Mouse (Mus musculus) 3T3-L1 (cell line): ENCODE measurements around the gene Gns.
A peak's percentile ranks its signal among the peaks of the same experiment; 100 is the strongest.

Source experiments
- DNase-seq: peaks from one replicate; pipeline ENCODE4 v3.0.0-alpha.2; 2015; ENCODE audit warnings: low read depth, low spot score

Gns gene

DNA sequence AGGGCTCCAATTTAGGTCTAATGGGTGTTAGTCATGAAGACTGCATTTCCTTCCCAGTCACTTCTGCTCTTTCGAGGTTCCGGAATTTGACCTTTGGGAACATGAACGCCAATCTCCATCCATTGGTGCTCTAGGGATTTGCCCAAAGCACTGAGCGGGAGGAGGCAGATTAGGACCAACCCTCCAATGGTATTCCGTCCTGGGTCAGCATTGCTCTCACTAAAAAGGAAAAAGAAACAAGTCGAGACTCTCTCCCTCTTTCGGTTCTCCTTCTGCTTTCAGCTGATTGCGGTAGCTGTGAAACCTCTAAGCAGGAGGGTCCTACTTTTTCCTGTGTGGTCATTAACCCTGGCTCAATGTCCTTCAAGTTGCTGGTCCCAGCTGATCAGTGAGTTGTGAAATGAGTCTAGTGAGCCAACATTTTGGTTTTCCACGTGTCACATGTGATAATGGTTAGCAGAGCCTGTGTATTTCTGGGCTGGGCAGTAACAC is 937 bp downstream of the Gns start:
- DNase-seq = peak; percentile 69

DNA sequence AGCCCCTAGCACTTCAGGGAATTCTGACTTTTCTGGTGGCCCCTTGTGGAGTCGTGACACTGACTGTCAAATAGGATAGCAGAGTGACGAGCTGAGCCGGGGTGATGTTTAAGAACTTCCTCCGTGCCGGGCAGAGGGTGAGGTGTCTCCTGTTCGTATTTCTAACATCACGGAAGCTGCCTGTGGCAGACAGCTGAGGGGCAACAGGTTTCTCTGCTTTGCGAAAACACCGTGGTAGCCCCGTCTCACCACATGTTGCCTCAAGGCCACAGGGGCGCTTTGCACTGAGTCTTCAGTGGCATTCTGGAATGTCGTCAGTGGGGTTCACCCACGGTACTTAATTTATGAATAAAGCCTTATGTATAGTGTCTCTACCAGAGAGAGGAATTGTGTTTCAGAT is 2.4 kb downstream of the Gns start:
- no peak for DNase-seq

DNA sequence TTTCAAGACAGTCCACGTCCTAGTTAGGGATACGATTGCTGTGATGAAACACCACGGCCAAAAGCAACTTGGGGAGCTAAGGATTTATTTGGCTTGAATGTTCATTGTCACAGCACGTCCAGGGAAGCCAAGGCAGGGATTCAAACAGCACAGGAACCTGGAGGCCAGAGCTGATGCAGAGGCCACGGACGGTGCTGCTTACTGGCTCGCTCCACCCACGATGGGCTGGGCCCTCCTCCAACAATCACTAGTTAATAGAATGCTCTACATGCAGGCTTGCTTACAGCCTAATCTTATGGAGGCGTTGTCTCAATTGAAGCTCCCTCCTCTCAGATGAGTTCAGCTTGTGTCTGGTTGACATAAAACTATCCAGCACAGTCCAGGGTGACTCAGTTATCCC is 2.9 kb downstream of the Gns start:
- DNase-seq = no peak

DNA sequence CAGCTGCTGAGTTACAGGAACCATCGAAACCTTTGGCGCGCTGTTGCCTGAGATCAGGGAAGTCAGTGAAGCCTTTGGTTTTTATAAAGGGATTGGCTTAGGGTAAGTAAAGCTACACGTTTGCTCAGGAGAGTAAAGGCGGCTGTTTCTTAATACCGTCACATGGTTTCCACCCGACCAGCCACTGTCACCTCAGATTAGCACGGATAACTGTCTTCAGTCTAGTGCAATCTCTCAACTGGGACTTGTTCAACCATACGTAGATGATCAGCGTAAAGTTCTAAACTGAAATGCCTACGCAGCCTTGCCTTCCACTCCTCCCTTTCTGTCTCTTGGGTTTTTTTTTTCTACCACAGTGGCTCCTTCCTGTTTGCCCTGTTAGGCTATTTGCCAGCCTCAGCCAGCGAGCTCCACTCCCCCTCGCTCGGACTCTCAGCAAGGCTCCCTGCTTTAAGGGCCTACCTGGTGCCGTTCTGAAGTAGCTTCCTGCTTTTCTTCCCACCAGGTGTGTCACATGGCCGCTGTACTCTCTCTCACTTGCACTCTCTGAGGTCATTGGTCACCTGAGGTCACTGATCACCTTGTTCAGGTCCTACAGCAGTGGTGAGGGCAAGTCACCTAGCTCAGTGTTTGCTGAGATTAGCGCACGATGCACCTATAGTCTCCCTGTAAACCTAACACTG is 4.0 kb downstream of the Gns start:
- DNase-seq = no peak

DNA sequence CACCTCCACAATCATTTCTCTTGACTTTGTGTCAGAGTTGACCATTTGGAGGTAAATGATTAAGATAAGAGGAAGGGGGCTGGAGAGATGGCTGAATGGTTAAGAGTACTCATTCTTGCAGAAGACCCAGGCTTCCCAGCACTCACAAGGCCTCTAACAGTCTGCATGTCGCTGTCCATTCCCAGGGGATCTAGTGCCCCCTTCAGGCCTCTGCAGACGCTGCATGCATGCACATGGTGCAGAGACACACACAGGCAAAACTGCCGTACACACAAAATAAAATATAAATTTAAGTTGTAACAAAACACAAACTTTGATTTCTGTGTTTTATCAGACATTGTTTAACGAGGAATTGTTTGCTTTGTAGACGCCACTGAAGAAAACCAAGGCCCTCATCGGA is 5.9 kb downstream of the Gns start:
- peak; percentile 25 for DNase-seq

DNA sequence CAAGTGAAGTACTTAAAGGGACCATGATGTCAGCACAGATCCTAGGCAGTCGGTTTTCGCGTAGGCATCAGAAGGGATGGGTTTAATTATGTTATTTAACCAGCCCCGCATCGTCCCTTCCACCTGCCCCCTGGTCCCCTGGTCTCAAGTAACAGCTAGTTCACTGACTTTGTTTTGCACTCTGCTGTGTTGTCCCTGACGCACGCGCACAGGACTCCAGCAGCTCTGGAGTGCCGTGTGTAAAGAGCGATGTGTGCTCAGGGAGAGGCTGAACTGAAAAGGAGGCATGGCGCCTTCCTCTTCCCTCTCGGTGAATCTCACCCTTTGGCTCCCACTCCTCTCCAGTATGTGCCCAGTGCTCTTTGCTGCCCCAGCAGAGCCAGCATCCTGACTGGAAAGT is 9.1 kb downstream of the Gns start:
- DNase-seq = no peak

DNA sequence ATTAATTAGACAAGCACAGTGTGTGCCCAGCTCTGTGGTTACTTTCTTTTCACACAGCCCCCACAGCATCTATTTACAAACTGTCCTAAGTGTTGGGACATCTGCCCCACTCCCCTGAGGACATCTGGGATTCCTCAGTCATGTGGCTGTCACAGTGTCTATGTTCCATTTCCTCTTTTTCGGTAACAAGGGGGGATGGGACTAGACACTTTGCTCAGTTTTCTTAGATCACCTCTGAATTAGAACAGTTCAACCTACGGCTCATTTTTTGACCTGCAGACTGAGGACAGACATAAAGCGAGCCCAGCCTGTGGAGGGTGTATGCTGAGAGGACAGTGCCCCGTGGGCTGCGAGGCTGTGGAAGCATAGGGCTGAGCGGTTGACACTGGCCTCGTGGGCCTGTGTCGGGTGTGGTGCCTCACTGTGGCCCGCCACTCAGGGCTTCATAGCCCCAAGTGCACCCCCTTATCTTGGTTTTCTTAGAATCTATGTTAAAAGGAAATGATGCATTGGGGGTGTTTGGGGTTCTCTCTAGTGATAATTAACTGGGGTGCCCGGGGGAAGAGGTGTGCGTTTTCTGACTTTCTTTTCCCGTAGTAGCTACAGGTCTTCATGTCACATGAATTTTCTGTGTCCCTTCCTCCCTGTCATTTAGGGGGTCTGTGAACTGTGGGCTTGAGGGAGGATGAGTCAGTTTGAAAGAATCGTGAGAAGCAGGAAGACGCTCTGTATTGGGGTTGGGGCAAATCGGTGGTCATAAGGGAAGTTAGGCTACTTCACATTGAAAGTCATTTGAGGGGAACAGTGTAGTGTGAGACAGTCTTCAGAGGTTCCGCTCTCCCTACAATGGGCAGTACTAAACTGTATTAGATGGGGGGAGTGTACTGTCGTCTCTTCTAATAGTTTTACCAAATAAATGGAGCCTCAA is 10.1 kb downstream of the Gns start:
- no peak for DNase-seq

DNA sequence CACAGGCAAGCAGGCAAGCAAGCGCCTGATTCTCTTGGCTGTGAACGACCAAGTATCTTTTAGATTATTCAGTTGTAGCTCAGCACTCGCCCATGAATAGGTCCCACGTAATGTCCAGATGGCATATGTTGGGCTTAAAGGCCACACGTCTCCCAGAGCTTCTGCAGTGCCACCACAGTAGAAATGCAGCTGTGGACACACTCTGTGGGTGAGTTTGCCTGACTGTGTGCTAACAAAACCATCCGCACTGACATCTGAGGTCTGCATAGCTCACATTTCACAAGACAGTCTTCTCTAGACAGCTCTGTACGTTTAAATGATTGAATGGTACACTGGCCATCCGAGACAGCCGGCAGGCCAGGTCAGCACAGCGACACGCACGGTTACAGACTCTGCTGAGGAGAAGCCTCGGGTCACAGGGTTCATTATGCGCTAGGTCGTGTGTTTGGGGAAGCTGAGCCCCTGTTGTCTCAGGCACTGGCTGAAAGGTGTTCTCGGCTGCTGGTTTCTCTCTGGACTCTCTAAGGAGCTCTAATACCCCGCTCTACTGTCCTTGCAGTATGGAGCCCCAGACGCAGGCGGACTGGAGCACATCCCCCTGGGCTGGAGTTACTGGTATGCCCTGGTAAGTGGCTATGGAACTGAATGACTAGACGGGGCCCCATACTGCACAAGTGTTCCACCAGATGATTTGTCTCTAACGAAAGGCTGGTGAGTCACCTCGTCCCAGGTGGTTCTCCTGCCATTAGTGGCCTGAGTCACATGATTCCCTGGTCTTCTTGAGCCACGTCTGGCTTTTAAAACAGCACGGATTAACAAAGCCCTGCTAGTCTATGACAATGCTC is 11.0 kb downstream of the Gns start:
- no peak for DNase-seq

DNA sequence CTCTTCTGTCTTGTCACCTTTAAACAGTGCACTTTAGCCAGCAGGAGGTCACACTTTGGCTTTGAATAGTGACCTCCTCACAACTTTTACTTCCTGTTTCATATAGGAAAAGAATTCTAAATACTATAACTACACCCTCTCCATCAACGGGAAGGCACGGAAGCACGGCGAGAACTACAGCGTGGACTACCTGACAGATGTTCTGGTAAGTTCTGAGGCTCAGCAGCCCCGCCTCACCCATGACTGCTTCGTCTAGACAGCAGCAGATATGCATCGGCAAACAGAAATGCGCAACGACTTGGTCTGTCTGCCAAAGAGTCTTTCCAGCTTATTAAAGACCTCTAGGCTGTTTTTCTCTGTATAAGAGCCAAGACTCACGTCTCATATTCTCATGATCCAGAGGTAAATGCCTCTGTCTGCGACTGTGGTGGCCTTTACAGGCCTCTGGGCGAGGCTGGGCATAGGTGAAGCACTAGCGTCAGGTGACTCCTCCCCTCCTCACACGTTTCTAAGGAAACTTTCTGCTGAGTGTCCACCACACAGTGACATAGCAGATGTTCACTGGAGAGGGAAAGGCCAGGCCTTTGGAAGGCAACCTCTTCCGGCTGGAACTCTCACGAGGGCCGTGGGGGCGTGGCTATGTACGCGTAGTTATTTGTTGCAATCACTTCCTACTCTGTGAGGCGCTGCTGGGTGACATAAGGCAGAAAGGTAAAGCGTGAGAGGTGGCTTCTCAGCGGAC is 11.8 kb downstream of the Gns start:
- DNase-seq = no peak

DNA sequence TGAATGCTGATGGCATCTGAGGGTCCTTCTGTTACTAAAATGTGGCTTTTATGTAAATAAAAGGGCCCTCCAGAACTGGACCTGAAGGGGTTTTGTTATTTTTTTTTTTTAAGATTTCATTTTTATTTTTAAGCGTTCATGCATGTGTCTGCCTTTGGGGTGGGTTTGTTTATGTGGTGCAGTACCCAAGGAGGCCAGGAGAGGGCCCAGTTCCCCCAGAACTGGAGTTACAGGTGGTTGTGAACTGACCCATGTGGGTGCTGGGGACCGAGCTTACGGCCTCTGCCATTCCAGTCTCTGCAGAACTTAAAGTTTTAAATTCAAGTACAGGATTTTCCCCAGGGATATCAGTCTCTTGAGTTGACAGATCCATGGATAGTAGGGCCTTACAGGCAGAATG is 14.5 kb downstream of the Gns start:
- DNase-seq = peak; percentile 21

DNA sequence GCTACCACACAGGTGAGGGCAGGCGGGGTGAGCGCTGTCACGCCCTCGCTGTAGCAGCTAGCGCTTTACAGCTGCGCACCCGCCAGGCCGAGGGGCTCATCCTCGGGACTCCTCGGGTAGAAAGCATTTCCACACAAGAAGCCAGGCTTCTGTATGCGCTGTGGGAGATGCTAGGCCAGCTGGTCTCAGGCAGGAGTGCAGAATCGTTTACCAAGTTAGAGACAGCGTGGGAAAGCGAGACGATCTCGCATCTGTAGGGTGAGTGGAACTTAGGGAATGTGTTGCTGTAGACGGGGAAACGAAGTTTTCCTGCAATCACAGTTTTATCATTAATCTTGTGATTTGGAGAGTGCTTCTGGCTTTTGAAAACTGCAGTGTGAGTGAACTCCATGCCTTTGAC is 16.4 kb downstream of the Gns start:
- DNase-seq = no peak

DNA sequence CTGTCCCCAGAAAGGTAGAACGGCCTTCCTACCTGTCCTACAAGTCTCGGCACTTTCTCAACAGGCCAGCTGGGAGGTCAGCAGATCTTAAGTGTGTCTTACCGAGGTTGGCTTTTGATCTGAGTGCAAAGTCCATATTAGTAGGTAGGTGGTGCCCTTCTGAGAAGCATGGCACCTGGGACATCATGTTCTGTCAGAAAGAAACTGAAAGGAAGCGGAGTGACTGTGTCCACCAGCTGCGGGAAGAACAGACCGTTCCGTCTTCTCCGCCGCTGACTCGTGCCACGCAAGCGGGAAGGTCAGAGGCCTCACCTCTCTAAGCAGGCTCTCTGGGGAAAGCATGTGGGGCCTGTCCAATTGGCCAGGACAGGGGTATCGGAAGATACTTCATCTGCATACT is 19.8 kb downstream of the Gns start:
- DNase-seq = no peak

DNA sequence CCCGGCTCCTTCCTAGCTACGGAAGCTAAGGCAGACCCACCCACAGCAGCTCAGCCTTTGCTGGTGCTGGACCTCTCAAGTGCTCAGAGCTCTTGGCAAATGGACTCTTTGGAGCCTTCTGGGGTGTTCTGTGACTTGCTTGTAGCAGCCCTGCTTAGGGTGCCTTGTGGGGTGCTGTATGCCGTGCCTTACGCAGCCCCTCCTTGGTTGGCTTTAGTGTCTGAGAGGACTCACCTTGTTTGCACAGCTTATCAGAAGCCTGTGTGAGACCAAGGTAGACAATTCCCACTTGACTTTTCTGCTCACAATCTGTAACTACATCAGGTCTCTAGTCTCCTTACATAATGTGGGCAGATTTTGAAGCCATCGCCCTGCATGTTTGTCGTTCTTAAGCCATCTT is 20.8 kb downstream of the Gns start:
- no peak for DNase-seq

DNA sequence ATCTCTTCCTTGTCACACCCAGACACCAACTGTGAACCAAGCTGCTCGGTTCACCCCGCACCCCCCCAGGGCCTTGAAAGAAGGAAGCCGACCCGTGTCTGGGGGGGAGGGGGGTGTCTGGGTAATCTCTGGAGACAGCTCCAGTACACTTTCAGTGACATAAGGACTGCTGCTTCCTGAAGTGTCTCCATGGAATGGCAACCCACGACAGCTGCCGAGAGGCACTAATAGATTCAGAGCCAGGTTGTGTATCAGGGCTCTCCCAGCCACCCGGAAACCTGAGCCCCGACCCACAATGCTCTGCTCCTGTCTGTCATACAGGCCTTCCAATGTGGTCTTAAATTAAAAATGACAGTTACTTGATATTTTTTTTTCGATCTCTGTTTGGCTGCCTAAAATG is 21.5 kb downstream of the Gns start:
- no peak for DNase-seq

DNA sequence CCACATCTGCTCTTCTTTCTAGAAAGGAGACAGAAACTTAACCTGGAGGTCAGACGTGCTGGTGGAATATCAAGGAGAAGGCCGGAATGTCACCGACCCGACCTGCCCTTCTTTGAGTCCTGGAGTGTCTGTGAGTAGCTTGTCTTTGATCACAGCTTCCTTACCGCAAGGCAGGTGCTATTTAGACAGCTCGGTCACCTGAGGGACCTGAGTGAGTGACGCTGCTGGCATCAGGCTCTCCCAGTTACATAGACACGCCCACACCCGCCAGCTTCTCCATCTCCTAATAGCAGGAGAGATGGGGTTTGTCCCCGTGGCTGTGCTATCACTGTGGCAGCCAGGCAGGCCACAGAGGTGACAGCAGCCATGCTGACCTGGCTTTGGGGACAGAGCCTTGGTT is 25.7 kb downstream of the Gns start:
- no peak for DNase-seq

DNA sequence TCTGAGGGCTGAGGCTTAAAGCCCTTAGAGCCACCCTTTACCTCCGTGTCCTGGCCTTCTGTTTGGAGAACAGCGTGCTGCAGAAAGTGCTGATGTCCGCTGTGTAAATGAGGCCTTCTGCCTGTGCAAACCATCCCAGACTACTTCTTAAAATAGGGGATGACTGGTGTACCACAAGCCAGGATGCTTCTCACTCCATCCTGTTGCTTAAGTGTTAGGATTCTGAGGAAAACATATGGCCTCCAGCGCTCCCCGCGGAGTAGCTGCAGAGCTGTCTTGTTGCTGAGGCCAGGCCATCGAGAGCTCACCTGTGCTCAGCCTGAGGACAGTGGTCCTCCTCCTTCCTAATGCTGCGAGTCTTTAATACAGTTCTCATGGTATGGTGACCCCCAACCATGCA is 27.0 kb downstream of the Gns start:
- no peak for DNase-seq

DNA sequence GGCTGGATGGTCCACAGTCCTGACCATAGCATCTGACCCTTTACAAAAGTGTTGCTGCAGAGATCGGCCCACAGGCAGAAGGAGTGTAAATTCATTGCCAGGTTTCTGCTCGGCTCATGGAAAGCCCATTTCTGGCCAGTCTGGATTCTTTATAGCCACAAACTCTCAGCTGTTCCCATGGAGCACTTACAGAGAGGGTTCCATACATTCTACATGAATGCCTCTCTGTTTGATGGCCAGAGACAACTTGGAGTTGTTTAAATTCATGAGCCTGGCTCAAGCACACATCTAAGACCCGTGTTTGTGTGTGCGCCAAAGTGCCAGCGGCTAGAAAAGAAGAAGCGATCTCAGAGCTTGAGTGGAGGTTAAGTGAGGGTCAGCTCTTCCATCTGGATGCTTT is 29.4 kb downstream of the Gns start:
- DNase-seq = no peak

DNA sequence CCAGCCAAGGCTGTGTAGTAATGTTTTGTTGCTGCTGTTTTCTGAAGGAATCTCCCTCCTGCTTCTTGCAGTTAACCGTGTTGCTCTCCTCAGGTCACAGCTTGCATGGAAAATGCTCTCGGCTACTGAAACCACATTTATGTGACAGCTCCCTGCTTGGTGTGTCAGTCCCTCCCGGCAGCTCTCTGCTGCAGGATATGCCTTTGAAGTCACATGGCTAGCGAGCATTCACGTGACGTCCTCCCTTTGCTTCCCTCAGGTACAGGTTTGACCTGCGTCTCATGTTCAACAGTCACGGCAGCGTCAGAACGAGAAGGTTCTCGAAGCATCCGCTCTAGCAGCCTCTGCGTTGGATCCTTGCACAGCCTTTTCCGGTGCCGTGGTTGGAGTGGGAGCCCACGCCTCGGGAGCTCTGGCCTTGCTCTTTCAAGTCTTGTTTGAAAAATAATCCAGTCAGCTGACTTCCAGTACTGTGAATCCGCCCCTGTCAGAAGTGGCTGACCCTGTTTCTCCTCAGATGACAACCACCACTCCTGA is 30.0 kb downstream of the Gns start:
- DNase-seq = no peak

DNA sequence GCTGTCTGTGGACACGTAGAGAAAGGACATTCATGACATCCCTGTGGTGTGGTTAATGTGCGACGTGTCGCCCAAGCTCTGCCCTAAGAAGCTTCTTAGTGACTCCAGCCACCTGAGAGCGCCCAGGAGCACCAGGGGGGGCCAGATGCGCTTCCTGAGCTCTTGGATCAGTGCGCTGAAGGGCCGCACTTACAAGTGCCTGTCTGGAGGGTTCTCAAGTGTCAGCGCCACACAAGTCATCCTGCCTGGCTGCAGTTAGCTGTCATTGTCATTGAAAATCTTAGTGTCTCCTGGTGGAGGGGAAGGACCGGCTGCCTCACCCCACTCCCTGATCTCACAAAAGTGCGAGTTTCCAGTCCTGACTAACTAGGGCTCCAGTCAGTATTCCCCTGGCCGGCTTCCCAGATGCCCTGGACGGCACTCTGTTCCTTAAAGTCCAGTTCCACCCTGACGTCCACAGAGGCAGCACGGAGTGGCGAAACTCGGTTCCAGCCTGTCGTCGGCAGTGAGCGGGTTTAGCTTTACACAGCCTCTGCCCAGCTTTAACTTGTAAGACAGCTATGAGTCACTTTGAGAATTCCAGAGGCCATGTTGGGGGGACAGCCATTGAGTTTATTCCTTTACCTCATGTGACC is 30.8 kb downstream of the Gns start:
- no peak for DNase-seq

DNA sequence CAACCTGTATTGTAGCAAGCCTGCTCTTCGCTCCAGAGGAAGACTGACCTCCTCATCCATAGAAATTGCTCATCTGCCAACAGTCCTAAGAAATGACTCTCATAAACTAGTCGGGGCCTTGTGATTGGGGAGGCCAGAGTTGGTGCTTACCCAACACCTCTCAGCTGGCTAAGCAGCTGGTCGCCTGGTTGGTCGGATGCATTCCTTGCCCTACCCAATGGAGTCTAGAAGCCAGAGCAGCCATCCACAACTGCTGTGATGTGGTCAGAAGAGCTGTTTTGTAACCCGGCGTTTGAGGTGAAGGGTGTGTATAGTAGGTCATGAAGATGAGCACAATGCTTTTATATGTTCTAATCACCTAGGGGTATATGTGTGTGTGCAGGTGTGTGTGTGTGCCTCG is 33.7 kb downstream of the Gns start:
- no peak for DNase-seq

DNA sequence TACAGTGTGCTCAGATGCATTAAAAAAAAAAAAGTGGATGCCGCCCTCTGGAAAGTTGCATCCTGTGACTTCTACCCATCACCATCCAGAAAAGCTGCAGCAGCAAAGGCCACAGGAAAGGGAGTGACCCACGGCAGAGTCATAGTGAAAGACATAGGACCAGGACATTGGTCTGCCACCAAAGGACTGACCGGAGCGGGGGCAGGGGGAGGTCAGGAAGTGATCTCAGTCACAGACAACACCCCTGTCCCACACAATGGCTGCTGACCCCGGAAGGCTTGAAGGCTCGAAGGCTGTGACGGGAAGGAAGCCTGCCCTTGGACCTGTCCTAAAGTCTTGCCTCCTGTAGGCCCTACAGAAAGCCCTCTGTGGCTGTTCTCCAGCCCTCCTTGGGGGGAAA is 36.1 kb downstream of the Gns start:
- no peak for DNase-seq
